Mouse (Mus musculus) layer of hippocampus, postnatal 25 days (tissue): ENCODE results near the gene Cbarp. TPM values are rescaled to one million over a fixed set of nuclear protein-coding genes. Genes with fewer than 3 reads are reported as not detected.

Experiments
- DNase-seq, 2 experiments: peaks; one replicate each; pipeline ENCODE4 v3.0.0; 2022; ENCODE audit warnings: mixed read lengths in 2 of 2, low spot score in 1 of 2; ENCODE audit errors: extremely low spot score in 1 of 2
- total RNA-seq, 2 experiments: library from RNA; stranded (reverse); gene quantifications; 2 replicates each; pipeline ENCODE4 v1.2.3; 2021

Cbarp gene
- total RNA-seq: 100 to 1,000 TPM; 399 to 401 TPM

- DNase-seq: no peak
These were observed at the start of gene Cbarp for GRCm38 (mm10) chr10:80140666-80141035. Gene Cbarp (minus strand): TSS chr10:80140835.

- DNase-seq: no peak
These were observed 49.4 kb upstream of the Cbarp start for GRCm38 (mm10) chr10:80189999-80190398.

- no peak for DNase-seq
These were observed 47.9 kb upstream of the Cbarp start for GRCm38 (mm10) chr10:80188453-80189024.

GRCm38 (mm10) chr10:80187739-80188138, 47.1 kb upstream of the Cbarp start:
- no peak for DNase-seq

GRCm38 (mm10) chr10:80186649-80187048, 46.0 kb upstream of the Cbarp start:
- no peak for DNase-seq

- DNase-seq: no peak
These were observed 41.9 kb upstream of the Cbarp start for GRCm38 (mm10) chr10:80182547-80182946.

- DNase-seq: no peak
These were observed 40.2 kb upstream of the Cbarp start for GRCm38 (mm10) chr10:80180823-80181222.

GRCm38 (mm10) chr10:80180288-80180687, 39.7 kb upstream of the Cbarp start:
- DNase-seq: no peak

GRCm38 (mm10) chr10:80179068-80180051, 38.7 kb upstream of the Cbarp start, which contains the start of gene Efna2:
Gene Efna2 (plus strand): TSS chr10:80179482.
- peak; percentile 37 to 45 for DNase-seq

- DNase-seq: no peak
These were observed 37.0 kb upstream of the Cbarp start for GRCm38 (mm10) chr10:80177441-80178279.

GRCm38 (mm10) chr10:80176270-80176834, 35.7 kb upstream of the Cbarp start:
- no peak for DNase-seq

GRCm38 (mm10) chr10:80175536-80176269, 35.1 kb upstream of the Cbarp start:
- DNase-seq: no peak

- DNase-seq: no peak
These were observed 34.1 kb upstream of the Cbarp start for GRCm38 (mm10) chr10:80174705-80175104.

GRCm38 (mm10) chr10:80173955-80174640, 33.5 kb upstream of the Cbarp start:
- no peak for DNase-seq

GRCm38 (mm10) chr10:80173358-80173757, 32.7 kb upstream of the Cbarp start:
- DNase-seq: no peak

GRCm38 (mm10) chr10:80172527-80173292, 32.1 kb upstream of the Cbarp start, which contains the start of gene 1600002K03Rik:
Gene 1600002K03Rik (plus strand): TSS chr10:80172944.
- DNase-seq: peak; percentile 70 to 84

GRCm38 (mm10) chr10:80171760-80172526, 31.3 kb upstream of the Cbarp start:
- DNase-seq: peak in 1 of 2 experiments; percentile 30
